Mouse (Mus musculus): ENCODE measurements around the gene Cntnap1. TPM values are rescaled to one million over a fixed set of nuclear protein-coding genes. Genes with fewer than 3 reads are reported as not detected.
"Not testable (repeated sequence)": the region's sequence is repeated elsewhere in the genome, so short reads cannot be mapped to it uniquely, and the experiment has no call there.

Gene Cntnap1
- total RNA-seq, 2 experiments from 2014 or later: 59.0 to 61.4 TPM

DNA sequence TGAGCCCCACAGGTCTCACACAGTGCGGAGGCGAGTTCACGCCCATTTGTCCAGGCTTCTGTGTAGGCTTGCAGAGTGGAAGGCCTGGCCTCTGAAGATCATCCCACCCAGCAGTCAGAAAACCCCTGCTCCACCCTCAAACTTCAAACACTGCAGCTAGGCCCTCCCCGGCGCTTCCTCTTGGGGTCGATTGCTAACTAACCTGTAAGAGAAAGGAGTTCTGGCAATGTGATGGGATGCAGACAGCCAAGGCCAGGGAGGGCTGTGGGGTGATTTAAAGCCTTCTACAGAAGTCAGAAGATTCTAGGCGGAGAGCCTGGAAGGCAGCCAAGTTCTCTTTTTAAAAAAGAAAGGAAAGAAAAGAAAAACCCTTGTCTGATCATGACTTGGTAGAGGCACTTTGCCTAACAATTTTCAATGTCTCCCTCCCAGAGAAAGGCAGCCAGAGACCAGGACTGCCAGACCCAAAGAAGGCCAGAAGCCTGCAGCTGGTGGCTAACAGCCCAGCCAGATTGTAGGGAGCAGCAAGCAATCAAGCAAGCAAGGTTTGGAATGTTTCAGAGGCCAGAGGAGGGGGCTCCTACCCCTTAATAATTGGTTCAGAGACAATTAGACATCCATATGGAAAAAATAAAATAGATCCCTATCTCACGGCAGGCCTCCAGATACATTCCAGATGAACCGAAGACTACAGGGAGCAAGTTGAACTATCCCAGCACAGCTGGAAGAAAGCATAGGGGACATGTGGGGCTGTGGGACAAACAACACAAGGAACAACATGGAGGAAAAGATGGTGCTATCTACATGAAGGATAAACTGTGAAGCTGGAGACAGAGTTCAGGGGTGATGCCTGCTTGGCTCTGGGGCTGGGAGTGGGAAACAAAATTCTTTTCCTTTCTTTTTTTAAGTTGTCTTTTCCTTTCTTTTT lies 20.9 kb upstream of the Cntnap1 start:
- DNase-seq (ENCODE audit: low spot score in 2 of 2): no peak

DNA sequence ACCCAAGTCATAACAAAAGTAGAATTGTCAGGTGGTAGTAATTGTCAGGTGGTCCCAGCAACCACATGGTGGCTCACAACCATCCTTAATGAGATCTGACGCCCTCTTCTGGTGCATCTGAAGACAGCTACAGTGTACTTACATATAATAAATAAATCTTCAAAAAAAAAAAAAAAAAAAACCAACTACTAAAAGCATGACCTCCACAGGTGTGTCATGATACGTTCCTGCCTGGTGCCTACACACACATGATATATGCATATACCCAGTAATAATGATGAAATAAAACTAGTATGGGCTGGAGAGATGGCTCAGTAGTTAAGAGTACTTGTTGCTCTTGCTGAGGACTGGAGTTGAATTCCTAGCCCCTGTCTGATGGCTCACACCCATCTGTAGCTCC lies 19.3 kb upstream of the Cntnap1 start:
- DNase-seq (ENCODE audit: low spot score in 2 of 2): no peak

DNA sequence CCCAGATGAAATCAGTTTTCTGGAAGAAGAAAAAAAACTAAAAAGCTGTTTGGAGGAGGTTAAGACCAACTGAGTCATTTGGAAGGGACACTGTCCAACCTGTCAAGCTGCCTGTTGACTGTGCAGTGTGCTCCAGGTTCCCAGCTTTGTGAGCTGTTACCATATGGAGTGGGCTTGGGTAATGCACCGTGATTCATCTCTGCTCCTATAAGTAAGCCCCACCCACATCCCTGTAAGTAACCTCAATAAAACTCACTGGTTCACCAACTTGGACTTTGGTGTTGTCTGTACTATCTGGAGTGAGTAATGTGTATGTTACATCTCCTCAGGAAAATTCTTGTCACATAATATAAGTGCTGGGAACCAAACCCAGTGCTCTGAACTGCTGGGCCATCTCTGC lies 17.5 kb upstream of the Cntnap1 start:
- no peak for DNase-seq (ENCODE audit: low spot score in 2 of 2)

DNA sequence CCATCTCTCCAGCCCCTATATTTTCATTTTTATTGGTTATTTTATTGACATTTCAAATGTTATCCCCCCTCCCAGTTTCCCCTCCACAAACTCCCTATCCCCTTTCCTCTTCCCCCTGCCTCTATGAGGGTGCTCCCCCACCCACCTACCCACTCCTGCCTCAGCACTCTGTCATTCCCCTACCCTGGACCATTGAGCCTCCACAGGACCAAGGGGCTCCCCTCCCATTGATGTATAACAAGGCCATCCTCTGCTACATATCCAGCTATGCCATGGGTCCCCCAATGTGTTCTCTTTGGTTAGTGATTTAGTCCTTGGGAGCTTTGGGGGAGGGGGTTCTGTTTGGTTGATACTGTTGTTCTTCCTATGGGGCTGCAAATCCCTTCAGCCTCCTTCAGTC lies 15.7 kb upstream of the Cntnap1 start:
- no peak for DNase-seq (ENCODE audit: low spot score in 2 of 2)

- DNase-seq (ENCODE audit: low spot score in 2 of 2): no peak
Measured at GRCm38 (mm10) chr11:101155151-101155550, 15.2 kb upstream of the Cntnap1 start.

DNA sequence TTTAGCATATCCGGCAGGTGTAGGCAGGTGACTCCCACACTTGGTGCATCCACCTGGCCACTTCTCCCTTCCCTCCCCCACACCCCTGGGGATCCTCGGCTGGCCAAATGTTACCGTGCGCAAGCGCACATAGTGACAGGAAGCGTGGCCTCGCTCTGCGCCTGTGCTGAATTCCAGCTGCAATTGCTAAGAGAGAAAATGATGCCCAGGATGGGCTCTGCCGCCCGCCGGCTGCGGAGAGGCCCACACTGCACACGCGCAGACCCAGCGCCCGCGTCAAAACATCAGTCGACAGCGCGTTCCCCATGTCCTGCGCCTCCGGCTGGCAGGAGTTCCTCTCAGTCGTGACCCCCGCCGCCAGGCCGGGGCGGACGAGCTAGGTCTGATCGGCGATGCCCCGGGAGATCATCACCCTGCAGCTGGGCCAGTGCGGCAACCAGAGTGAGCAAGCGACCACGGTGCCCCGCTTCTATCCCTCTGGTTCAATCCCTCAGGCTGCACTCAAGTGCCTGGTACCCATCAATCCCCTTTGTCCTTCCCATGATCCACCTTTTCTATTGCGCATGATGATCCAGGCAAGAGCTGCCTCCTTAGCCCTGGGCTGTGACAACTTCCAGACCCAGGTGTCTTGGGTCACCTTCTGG lies 14.5 kb upstream of the Cntnap1 start, which contains the start of gene Tubg2:
Tubg2 (plus strand) TSS at position 180 of the 644 bp plus-strand sequence.
- peak; percentile 61 to 77 for DNase-seq (ENCODE audit: low spot score in 2 of 2)

DNA sequence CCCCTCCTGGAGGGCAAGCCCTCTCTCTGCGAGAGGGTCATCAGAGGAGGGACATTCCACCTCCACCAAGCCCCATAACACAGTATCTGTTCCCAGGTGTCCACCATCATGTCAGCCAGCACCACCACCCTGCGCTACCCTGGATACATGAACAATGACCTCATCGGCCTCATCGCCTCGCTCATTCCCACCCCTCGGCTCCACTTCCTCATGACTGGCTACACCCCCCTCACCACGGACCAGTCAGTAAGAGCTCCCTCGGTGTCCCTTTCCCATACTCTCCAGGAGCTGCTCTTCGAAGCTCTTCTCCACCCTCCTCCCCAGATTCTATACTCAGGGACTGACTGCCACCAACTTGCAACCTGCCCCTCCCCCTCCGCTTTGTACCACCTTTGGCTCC lies 10.2 kb upstream of the Cntnap1 start:
- DNase-seq (ENCODE audit: low spot score in 2 of 2): not testable (repeated sequence)

- DNase-seq (ENCODE audit: low spot score in 2 of 2): not testable (repeated sequence)
Measured at GRCm38 (mm10) chr11:101160981-101161505, 9.3 kb upstream of the Cntnap1 start.

GRCm38 (mm10) chr11:101161551-101161950 lies 8.8 kb upstream of the Cntnap1 start:
- DNase-seq (ENCODE audit: low spot score in 2 of 2): no peak

DNA sequence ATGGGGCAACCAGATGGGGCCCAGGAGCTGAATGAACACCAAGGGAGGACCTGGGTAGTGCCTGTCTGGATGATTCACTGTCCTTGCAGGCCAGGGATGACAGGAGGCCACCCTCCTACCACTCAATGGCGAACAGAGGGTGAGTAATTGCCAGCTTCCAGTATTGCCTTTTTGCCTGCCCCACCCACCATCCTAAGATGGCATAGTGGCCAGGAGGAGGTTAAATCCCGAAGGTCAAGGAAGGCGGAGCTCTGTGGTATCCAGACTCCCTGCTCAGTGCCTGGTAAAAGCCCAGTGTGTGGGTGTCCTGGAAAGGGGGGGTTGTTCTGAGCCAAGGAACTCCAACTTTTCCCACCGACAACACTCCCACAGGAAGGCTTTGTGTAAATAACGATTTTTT lies 8.0 kb upstream of the Cntnap1 start:
- no peak for DNase-seq (ENCODE audit: low spot score in 2 of 2)

DNA sequence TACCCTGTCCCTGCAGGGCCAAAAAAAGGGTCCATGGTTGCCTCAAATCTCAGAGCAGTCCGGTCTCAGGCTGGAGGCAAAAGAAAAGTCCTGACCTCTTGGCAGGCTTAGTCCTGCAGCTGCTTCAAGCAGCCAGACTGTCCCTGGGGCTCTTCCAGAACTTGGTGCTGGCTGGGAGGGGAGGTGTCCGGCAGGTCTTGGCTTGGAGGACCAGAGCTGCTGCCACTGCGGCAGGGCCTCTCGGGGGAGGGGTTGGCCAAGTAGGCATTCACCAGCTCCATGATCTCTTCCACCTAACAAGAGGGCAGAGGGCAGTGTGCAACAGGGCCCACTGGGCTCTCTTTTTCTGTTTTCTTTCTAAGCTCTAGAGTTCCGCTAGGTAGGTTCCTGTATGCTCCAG lies 7.6 kb upstream of the Cntnap1 start:
- no peak for DNase-seq (ENCODE audit: low spot score in 2 of 2)

GRCm38 (mm10) chr11:101163476-101164350 lies 6.6 kb upstream of the Cntnap1 start:
- DNase-seq (ENCODE audit: low spot score in 2 of 2): no peak

GRCm38 (mm10) chr11:101164351-101164665 lies 6.0 kb upstream of the Cntnap1 start:
- DNase-seq (ENCODE audit: low spot score in 2 of 2): no peak

DNA sequence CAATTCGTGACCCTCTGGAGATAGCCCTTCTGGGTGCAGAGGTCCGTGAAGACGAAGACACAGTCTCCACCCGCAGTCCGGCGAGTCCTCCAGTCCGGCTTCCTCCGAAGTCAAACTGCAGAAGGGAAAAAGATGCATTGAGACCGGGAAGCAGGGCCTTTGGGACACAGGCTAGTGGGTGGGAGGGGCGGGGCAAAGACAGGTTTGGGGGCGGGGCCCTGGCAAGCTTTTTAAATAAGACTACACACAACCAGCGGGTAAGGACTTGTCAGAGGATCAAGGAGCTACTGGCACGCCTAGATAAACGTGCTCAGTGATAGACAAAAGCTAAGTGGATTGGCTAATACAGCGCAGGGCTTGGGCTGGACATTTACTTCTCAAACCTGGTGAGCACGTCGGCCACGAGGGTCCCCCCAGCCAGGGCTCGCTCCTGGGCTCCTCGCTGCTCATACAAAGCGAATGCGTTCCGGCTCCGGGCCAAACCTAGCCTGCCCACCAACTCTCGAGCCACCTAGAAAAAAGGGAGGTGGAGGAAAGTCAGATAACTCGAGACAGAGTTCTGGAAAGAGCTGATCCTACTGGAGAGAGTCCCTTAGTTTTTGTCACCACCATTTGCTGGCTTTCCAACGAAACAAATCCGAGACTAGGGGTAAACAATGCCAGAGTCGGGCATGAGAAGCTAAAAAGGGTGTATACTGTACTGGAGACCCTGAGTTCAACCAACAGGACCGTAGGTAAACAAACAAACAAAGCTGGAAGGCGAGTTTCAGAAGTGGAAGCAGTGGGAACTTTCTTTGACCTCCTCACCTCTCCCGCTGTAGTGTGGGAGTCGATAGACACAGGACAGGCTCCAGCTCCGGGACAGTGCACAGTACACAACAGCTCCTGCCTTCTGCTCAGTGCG lies 5.4 kb upstream of the Cntnap1 start:
- no peak for DNase-seq (ENCODE audit: low spot score in 2 of 2)

DNA sequence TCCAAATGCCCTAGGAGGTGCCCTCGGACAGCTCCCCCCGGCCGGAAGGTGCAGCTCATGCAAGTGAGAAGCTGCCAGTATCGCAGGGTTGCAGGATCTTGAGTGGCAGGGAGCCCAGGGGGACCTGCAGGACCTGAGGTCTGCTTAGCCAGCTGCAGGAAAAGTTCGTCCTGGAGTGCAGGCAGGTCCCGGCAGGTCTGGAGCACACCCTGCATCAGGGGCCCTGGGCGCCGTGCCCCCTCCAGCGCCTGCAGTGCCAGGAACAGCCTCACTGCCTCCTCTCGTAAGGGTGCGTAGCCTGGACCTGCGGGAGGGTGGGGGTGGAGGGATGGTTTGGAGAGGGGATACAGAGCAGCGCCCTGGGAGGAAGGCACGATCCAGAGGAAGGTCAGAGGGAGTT lies 4.0 kb upstream of the Cntnap1 start:
- DNase-seq (ENCODE audit: low spot score in 2 of 2): no peak

DNA sequence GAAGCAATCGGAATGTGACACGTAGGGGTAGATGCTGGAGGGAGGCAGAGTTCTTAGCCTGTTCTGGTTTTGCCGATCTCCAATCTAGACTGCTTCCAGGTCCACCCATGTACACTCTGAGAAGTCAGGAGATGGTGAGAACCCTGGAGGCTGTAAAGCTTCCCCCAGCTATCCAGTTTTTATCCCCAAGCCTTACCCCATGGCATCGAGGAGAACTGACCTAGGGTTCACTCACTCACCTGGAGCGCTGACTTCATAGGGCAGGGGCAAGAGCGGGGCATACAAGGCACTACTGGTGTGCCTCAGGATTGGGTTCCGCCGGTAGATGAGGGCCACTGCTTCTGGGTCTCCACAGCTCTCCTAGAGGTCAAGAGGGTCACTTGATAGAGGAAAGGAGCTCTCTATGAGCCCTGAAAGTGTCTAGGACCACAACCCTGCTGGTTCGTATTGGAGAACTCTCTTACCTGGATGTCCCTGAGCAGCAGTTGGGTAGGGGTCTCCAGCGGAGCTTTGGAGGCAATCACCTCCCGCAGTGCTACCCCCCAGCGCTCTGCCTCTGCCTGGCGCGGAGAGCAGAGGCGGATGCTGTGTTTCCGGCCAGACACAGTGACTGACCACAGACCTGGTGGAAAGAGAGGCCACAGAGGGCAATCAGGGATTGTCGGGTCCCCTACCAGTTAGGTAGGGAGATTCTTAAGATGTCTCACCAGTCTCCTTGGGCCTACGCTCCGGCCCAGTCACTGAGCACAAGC lies 2.9 kb upstream of the Cntnap1 start:
- DNase-seq (ENCODE audit: low spot score in 2 of 2): no peak

GRCm38 (mm10) chr11:101167963-101168300 lies 2.4 kb upstream of the Cntnap1 start:
- DNase-seq (ENCODE audit: low spot score in 2 of 2): no peak

DNA sequence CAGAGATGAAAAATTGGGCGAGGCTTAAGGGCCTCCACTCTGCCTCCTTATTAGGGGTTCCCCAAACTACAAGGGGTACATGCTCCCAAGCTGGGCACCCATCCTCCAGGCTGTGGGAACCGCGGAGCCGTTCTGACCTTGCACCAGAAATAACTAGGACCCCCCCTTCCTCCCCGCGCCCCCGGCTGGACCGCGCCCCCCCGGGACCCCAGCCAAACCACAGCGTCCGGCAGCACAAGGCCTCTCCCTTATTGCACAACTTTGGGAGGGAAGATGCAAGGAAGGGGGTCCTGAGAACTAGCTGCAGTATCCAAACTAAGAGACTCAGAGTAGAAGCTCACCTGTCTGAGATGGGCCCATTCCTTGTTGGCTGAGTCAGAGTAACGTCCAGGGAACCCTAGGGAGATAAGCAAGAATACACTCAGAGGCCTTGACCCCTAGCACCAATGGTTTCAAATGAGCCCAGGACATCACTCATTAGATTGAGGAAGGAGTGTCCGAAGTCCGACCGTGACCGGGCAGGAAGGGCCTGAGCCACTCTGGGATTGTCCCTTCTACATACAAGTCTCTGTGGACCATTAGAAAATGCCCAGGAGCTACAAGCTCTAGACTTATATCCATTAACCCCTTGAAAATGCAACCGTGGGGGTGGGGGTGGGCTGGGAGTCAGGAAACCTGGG lies 1.9 kb upstream of the Cntnap1 start:
- no peak for DNase-seq (ENCODE audit: low spot score in 2 of 2)

Data from layer of hippocampus, postnatal 10 days (tissue).